Mouse (Mus musculus): ENCODE results near the gene Uqcr10.

DNA sequence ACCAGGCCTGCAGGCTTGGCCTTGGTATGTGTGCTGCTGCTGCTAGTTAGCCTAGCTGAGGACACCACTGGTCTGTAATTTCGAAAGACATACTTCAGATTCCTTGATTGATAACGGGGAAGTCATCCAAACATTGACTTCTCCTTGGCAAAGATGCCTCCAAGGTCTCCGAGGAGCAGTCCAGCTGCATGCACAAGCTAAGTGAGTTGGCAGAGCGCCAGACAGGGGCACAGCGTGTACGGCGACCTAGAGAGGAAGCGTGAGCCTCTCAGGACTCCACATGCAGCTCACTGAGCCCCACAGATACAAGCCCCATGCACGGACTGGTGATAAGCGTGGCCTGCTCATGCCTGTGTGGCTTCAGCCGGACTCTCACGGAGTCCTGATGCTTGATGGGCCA, 25.5 kb upstream of the Uqcr10 start:
- no peak for TF ChIP-seq CTCF (IDR thresholded peaks at IDR 0.05; ENCODE audit: low read depth, low read length)
- TF ChIP-seq POLR2A (IDR thresholded peaks at IDR 0.05; ENCODE audit: borderline replicate concordance, low read depth, low read length): no peak
